Mouse (Mus musculus): ENCODE data around the gene Babam2. TPM values are rescaled to one million over a fixed set of nuclear protein-coding genes. Genes with fewer than 3 reads are reported as not detected.

Gene Babam2
- total RNA-seq, 2 experiments from 2014 or later = 34.1 to 35.9 TPM

DNA sequence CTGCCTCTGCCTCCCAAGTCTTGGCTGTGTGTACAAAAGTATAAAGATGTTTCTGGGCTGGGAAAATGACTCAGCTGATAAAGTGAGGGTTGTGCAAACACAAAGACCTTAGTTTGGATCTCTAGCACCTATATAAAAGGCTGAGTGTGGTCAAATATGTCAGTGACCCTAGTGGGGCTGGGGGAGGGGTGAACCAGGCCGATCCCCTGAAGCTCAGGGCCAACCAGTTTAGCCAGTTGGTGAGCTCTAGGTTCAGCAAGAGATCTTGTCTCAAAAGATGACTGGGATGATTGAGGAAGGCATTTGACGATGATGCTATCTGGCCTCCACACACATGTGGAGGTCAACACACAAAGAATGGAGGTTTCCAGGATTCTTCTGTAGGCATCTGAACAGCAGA, 320.8 kb downstream of the Babam2 start:
- intact Hi-C loops (cut with DNase I) = no loop called here
- DNase-seq = no peak

DNA sequence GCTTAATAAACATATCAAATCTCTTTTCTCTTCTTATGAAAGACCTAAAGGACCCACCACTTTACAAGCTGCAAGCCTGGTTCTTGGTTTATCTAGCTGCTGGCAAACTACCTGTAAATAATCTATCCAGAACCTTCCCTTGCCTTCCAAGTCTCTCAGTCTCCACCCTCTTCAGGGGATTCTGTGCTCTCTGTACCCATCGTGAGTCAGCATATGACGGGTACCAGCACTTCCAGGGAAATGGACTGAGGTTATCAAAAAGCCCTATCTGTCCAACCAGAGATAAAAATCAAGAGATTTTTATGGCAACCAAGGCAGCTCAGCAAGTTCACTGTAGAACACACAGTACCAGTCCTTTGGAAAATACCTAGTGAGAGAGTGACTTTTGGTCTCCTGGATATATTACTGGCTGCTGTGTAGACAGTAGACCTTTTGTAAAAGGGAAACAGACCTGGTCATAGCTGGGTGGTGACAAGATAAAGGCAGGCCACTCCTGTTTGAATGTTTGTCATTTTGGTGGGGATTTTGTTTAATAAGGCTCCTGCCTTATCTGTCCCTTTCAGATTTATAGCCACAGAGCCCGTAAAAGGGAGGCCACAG, 332.4 kb downstream of the Babam2 start:
- intact Hi-C loops (cut with DNase I) = no loop called here
- DNase-seq = no peak

DNA sequence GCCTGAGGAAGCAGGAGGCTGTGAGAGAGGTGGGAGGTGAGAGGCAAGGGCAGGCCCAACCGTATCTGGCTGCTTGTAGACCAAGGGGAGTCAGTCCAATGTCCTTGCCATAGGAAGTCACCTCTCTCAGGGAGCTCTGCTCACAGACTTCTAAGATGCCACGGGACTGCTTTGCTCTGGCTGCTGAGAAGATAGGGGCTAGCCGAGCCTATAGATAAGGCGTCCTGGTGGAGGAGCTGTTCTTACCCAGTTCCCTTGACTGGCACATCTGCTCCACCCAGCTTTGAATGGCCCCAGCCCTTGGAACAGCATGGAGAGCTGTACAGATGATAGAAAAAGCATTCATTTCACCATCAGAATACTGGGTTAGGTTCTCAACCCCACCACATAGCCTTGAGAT, 335.7 kb downstream of the Babam2 start:
- intact Hi-C loops (cut with DNase I) = no loop called here
- DNase-seq = no peak

DNA sequence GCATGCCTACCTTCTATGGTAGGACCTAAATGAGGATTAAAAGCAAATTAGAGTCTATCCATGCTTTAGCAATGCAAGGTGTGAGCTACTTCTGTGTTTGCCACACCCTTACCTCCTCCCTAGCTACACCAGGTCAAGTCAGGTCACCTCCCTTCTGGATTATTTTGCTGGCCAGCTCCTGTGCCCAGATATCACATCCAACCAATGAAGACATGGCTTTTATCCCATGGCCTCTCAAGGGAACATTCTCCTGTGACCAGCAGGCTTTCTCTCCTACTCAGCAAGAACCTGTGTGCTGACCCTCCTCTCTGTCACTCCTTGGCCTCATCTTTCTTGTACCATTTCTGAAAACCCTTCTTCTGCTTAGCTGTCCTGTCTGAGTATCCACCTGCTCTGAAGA, 336.1 kb downstream of the Babam2 start:
- intact Hi-C loops (cut with DNase I) = no loop called here
- DNase-seq = peak in 1 of 2 experiments; percentile 27

DNA sequence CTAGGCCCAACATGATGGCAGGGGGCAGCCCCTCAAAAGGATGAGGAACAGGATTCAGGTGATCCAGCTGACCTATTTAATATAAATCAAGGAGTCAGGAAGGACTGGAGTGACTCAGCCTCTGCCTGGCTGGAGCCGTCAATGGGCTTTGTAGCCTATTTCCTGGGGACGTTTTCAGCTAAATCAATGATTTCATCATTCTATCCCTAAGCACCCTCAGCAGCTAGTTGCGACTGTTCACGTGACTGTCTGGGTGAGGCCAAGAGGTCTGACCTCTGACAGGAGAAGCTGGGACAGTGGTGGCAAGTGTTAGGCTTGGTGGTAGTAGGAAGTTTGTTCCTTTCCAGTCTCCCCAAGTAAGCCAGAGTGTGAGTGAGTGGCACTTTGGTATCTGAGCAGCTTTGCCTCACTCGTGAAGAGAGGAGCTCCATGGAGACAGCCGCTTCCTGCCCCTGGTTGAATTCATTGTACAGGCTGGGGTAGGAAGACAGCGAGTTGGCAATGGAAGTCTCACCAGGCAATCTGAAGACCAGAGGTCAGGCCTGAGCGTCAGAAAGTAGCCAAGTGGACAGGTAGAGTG, 337.1 kb downstream of the Babam2 start:
- no peak for DNase-seq
- intact Hi-C loops (cut with DNase I) = no loop called here

DNA sequence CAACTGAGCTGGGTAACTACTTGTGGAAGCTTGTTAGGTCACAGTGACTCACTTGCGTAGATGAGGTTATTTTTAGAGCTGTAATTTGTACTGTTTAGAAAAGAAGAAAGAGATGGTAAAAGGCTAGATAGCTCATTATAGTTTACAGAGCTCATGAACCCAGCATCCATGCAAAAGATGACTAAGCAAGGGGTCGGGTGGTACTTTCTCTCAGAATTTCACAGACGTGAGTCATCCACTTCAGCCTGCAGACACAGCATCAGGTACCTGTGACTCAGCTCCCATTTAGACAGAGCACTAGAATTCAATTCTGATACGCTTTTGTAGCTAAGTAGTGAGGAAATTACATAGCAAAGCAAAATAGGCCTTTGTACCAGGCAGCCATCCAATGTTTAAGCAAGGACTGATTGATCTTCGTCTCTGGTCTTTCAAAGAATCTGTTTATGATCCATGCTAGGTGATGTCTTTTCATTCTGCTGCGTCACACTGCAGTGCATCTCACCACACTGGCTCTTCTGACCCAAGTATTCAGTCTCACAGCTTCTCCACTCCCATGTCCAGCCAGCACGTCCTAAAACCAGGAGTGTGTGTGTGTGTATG, 338.3 kb downstream of the Babam2 start:
- DNase-seq = no peak
- intact Hi-C loops (cut with DNase I) = no loop called here

DNA sequence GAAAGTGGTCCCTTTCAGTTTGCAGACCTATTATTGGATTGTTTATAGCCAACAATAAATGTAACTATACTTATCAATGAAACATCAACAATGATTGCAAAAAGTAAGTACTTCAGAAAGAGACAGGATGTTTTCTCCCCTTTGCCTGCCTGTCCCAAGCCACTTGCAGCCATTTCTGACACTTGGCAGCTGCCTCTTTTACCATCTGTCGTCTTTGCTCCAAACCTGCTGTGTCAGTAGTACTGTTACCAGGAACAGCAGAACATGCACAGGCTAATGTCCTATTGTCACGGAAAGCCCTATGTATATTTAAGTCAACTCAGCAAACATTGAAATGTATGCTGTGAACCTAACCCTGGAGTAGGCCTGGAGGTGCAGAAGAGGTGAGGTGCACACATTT, 339.4 kb downstream of the Babam2 start:
- peak; percentile 36 to 39 for DNase-seq
- intact Hi-C loops (cut with DNase I) = no loop called here

DNA sequence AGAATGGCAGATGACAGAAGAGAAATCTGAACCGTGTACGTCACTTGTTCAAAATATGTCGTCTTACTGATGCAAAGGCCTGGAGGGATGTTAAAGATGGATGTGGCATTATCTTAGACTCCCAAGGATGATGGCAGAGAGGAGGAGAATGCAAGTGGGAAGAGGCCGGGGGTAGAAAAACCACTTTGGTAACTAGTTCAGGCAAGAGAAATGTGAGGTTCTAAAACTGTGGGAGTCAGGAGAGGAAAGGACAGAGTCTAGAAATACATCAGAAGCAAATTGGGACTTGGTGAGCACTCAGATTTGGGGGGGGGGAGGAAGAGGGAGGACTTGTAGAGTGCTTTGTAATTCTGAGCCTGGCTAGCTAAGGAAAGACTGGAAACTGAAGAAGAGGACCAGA, 340.1 kb downstream of the Babam2 start:
- intact Hi-C loops (cut with DNase I) = no loop called here
- no peak for DNase-seq

DNA sequence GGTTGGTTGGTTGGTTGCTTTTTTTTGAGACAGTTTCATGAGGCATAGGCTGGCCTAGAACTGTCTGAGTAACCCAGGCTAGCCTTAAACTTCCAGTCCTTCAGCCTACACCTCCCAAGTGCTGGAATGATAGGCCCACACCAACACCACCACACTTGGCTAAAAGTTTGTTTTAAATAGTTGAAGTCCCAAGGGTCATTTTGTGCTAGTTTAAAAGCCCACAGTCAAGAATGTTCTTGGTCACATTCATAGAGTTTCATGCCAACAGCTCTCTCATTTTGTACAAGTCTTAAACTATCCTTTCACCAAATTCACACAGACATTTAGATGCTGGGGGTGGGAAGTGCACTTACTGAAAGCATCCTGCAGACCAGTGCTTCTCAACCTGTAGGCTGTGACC, 341.5 kb downstream of the Babam2 start:
- intact Hi-C loops (cut with DNase I) = no loop called here
- no peak for DNase-seq

DNA sequence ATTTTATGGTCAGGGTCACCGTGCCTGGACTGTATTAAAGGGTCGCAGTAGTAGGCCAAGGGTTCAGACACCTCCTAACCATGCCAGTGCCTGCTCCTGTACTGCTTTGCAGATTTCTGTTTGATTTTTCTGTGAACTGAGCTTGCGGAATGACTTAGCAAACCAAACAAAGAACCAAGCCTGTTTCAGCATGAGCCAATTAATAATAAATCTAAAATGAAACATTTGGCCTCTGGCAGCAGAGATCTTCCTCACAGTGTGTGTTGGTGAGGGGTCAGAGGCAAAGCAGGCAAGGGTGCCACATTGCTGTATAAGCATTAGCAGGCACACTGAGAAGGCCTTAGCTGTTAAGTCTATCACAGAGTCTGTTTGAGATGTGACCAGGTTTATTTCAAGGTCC, 342.0 kb downstream of the Babam2 start:
- no peak for DNase-seq
- intact Hi-C loops (cut with DNase I) = no loop called here

DNA sequence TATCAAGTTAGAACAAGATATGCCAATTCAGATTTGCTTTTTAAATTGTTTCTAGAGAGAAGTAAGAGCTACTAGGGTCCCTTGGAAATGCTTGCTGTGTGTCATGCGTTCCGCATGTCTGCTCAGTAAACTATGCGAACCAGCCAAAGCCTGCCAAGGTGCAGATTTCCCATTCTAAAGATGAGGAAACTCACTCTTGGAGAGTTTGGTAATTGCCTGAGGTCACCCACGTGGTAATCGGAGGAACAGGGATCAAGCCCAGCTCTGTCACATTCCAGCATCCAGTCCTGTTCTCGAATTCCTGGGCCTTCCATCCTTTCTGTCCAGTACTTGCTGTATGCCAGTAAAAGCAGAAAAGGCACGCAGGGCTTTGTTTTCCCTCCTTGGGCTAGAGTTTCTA, 345.7 kb downstream of the Babam2 start:
- intact Hi-C loops (cut with DNase I) = no loop called here
- no peak for DNase-seq

DNA sequence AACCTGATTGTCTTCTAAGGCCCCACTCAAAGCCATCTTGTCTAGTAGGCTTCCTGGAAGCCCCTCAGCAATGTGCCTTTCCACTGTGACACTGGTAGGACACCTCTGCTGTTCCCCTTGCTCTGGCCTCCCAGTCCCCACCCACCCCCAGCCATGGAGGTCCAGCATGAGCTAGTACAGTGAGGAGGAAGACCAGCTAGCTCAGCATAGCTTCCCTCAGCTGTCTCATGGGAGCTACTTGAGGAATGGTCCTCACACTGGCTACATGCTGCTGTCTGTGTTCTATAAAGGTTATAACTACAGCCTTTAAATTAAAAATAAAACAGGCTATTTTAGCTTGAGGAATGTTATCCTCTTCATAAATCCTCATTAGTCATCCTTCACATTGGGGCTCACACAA, 346.5 kb downstream of the Babam2 start:
- no peak for DNase-seq
- intact Hi-C loops (cut with DNase I) = no loop called here

DNA sequence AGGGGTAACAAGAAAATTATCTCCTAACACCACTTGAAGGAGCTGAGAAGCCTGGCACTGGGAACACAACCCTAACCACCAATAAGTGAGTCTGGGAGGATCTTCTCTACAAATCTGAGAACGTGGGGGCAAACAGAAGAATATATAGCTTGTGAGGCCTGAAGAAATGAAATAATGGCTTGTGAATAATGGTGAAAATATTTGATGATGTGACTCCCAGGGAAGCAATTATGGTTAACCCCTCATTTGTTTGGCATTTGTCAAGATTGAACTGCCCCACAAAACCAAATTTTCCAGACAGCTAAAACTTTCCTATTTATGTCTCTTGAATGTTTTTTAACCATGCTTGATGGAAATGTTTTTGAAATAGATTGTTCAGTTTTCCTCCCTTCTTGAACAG, 354.4 kb downstream of the Babam2 start:
- DNase-seq = no peak
- intact Hi-C loops (cut with DNase I) = loop anchor here (10.0 kb wide), 1 partner anchor 153 kb away; no protein-coding TSS in a partner anchor

DNA sequence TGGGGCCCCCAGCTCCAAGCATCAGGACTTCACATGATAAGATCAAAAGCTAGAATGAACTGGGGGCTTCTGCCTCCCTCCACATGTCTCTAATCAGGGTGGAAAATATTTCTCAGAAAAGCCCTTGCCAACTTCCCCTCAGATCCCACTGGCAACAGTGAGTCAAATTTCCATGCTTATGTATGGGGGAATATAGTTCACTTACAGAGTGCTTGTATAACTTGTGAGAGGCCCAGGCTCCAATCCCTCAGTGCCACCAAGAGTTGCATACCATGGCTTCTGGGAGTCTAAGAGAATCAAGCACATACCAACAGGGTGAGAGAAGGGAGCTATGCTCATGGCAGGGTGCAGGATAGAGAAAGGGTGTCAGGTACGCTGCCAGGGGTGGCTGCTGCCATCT, 355.0 kb downstream of the Babam2 start:
- no peak for DNase-seq
- intact Hi-C loops (cut with DNase I) = loop anchor here (10.0 kb wide), 1 partner anchor 152 kb away; no protein-coding TSS in a partner anchor

DNA sequence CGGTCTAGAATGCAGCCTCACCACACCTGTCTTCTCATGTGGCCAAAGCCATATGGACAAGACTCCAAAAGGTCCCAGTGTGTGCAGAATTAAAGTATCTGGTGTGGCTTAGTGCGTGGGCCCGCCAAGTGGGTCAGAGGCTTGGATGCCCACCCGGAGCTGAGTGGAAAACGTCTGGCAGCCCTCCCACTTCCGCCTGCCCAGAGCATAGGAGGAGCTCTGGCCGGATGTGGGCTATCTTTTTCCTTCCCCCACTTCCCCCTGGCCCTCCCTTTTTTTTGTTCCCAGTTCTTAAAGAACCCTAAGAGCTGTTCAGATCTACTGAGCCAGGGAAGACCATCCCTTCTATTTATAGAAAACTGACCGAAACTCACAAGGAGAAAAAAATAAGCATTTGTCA, 356.0 kb downstream of the Babam2 start:
- intact Hi-C loops (cut with DNase I) = loop anchor here (10.0 kb wide), 1 partner anchor 151 kb away; no protein-coding TSS in a partner anchor
- no peak for DNase-seq

DNA sequence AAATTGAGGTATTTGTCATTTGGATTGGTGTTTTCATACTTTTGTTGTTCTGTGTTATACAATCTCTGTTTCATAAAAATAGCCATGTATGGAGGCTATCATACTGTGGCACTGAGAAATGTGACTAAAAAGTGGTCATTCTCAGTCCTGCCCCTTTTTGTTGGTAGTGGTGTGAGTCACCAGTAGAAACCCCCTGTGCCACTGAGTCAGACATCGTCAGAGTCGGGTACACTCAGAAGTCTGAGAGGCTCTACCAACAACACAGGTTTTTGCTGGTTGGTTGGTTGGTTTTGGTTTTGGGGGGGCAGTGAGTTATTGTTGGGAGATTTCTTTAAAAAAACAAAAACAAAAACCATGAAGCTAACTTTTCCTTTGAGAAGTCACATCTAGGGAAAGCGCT, 358.2 kb downstream of the Babam2 start:
- intact Hi-C loops (cut with DNase I) = loop anchor here (10.0 kb wide), 1 partner anchor 149 kb away; no protein-coding TSS in a partner anchor

DNA sequence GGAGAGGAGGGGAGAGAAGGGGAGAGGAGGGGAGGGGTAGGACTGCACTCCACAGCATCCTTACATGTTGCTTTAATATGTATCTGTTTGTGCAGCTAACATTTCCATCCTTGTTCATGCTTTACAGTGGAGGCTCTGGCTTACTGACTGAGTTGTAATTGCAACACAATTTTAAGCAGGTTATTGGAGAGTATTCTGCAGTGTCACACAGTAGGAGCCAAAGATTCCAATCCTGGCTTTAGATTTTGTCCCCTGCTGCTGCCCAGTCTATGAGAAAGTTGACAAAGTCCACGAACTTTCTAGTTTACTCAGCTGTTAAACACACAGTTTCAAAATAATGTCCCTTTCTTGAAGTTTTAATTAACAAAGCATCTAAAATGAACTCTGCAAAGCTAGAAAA, 358.6 kb downstream of the Babam2 start:
- intact Hi-C loops (cut with DNase I) = loop anchor here (10.0 kb wide), 1 partner anchor 149 kb away; no protein-coding TSS in a partner anchor
- no peak for DNase-seq

More for the DNA sequence above, 358.2 kb downstream of the Babam2 start:
- no peak for DNase-seq

DNA sequence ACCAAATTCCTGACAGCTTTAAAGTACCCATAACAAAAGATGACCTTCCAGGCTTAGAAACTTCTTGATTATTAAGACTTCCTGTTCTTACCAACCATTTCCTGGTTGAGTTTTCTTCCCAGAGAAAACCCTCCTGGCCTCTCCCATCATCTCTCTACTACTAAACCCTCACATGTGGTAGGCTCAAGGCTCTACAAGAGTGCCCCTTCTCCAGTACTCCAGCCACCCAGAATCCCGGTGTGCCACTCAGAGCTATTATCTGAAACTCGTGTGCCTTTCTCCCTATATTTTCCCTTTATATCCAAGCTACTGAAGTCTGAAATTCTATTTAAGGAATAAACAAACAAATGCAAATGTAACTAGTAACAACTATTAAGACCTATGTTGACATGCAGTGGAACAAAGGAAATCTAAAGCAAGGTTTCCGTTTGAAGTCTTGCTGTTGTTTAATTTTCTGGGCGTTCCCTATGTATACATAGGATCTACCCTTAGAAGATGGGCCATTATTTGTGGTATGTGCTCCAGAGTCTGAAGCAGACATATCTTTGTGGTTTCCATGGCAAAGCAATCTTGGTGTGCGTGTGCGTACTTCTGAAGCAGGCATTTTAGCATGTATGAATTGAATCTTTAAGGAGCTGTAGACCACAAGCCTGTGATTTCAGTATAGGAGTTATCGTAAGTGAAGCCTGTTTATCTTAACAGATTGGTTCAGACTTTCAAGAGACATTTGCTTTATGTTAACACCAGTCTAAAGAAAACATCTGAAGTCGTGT, 361.2 kb downstream of the Babam2 start:
- intact Hi-C loops (cut with DNase I) = loop anchor here (10.0 kb wide), 1 partner anchor 146 kb away; no protein-coding TSS in a partner anchor
- DNase-seq = no peak

DNA sequence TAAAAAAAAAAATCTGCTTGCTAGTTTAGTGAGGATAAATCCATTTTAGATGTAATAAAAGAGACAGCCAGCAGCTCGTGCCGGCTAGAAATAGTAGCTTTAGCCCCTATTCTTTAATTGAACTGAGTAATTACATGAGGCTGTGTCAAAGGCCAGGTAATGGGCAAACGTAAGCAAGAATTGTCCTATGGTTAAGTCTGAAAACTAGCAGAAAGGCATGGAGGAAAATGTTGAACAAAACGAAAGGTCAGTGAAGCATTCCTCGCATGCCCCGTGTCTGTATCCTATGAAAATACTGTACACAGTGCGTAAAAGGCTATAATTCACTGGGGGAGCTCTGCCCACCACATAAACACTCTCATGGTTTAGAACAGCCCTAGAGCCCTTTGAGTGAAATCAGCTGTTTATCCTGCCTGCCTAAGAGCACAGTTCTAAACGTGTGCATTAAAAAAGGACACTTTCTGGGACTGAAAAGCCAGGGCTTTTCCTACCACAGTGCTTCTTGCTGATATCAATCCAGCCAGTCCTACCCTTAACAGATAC, 361.8 kb downstream of the Babam2 start:
- DNase-seq = no peak
- intact Hi-C loops (cut with DNase I) = loop anchor here (10.0 kb wide), 1 partner anchor 145 kb away; no protein-coding TSS in a partner anchor

DNA sequence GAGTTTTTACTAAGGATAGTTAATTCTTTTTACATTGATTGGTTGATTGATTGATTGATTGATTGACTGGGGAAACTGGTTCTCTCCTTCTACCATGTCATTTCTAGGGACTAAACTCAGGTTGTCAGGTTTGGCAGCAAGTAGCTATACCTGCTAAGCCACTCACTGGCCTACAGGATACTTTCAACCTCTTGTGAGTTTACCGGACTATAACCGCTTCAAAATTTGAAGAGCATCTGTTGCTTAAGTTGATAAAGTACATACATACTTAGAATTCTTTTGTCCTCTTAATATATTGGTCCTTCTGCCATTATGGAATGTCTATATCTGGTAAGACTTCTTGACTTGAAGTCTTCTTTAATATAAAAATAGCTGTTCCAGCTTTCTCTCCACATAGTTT, 363.0 kb downstream of the Babam2 start:
- no peak for DNase-seq
- intact Hi-C loops (cut with DNase I) = no loop called here

DNA sequence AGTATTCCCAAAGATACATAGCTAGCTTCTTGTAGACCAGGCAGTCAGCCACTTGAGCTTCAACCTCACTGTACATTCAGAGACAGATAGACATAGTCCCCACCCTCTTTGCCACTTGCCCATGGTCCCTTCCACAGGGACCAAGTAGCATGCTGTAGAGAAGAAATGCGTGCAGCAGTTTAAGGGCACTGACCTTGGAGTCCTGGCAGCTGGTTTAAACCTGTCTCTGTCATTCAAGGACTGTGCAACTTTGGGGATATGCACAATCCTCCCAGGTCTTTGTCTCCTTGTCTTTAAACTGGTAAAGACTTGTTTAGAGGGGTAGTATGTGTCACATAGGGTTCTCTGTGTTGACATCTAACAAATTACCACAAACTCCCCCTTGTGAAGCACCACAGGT, 364.4 kb downstream of the Babam2 start:
- intact Hi-C loops (cut with DNase I) = no loop called here
- no peak for DNase-seq
